Mouse (Mus musculus) heart, embryonic 11.5 days (tissue): ENCODE measurements around the gene Zfp248. TPM values are rescaled to one million over a fixed set of nuclear protein-coding genes. Genes with fewer than 3 reads are reported as not detected.

Source experiments
- ATAC-seq: fragments of 200-750 bp; cut with Nextera tagmentation; replicated peaks from 2 replicates; pipeline ENCODE4 v1.8.0; 2017; ENCODE audit warnings: moderate library complexity; ENCODE audit not compliant: insufficient number of reproducible peaks, low FRiP score, low TSS enrichment
- H3K27ac ChIP-seq: fragments of 300-500 bp; sonication (generic); 2 replicates; pipeline ENCODE4 v1.5.1; 2014; ENCODE audit warnings: mild to moderate bottlenecking, low read depth, low read length
- H3K27me3 ChIP-seq: fragments of 300-500 bp; sonication (generic); 2 replicates; pipeline ENCODE4 v1.6.1; 2014; ENCODE audit warnings: mild to moderate bottlenecking, low read length, mixed read lengths; ENCODE audit not compliant: control insufficient read depth, insufficient read depth
- H3K36me3 ChIP-seq: fragments of 300-500 bp; sonication (generic); 2 replicates; pipeline ENCODE4 v1.6.1; 2014; ENCODE audit warnings: mild to moderate bottlenecking, low read length, moderate library complexity, mixed read lengths; ENCODE audit not compliant: control insufficient read depth, insufficient read depth
- H3K4me1 ChIP-seq: fragments of 300-500 bp; sonication (generic); 2 replicates; pipeline ENCODE4 v1.6.1; 2014; ENCODE audit warnings: low read length; ENCODE audit not compliant: control insufficient read depth, insufficient read depth
- H3K4me2 ChIP-seq: fragments of 300-500 bp; sonication (generic); 2 replicates; pipeline ENCODE4 v1.6.1; 2014; ENCODE audit warnings: mild to moderate bottlenecking, moderate library complexity
- H3K4me3 ChIP-seq: fragments of 300-500 bp; sonication (generic); 2 replicates; pipeline ENCODE4 v1.5.1; 2014; ENCODE audit warnings: low read depth, low read length
- H3K9ac ChIP-seq: fragments of 300-500 bp; sonication (generic); 2 replicates; pipeline ENCODE4 v1.6.1; 2014; ENCODE audit warnings: mild to moderate bottlenecking, low read depth, low read length, moderate library complexity
- H3K9me3 ChIP-seq: fragments of 300-500 bp; sonication (generic); replicated peaks from 2 replicates; pipeline ENCODE4 v1.6.1; 2016; ENCODE audit warnings: low read length; ENCODE audit not compliant: control insufficient read depth
- WGBS: fragments of 180-500 bp; shearing (Covaris S2); extraction: QIAGEN DNeasy Blood & Tissue Kit; methylation state at CpG from one replicate; pipeline ENCODE4 v1.1.7; 2014; ENCODE audit not compliant: insufficient replicate concordance; 5-methylcytosine and 5-hydroxymethylcytosine counted together
- microRNA-seq: library from miRNA; unstranded; fragments of <30 nt; microRNA quantifications from one replicate; pipeline ENCODE4, GENCODE M21; 2016; ENCODE audit warnings: borderline number of aligned reads
- polyA plus RNA-seq: library from polyadenylated mRNA; unstranded; fragments of >200 nt; fragmentation: Nextera tagmentation; extraction: Ambion mirVana; gene quantifications from 2 replicates; pipeline ENCODE4 v1.2.1, GENCODE M21; 2014

Gene Zfp248
- polyA plus RNA-seq, 1 experiment from 2014 or later: 5.0 TPM

- Histone ChIP-seq H3K27ac (no peak overlapping the region), H3K9me3 (no peaks in the 10 kb centered on the region), H3K4me2 (no peak overlapping the region), H3K36me3 (peaks cover 16% of the 10 kb centered on the region), H3K9ac (no peak overlapping the region), H3K4me3 (no peak overlapping the region), H3K27me3 (peaks cover 15% of the 10 kb centered on the region), H3K4me1 (no peaks in the 10 kb centered on the region)
- 49% methylated on average over 3 of the region's 3 CpGs for WGBS
- ATAC-seq: no peak
These were observed 74.7 kb downstream of the Zfp248 start for GRCm38 (mm10) chr6:118380630-118381029.

- ATAC-seq: peak; percentile 48; the same call in 1 of the 2 replicates
- H3K4me3 ChIP-seq: no peak overlapping the region
- no peaks in the 10 kb centered on the region for H3K4me1 ChIP-seq
- H3K4me2 ChIP-seq: no peak overlapping the region
- H3K27ac ChIP-seq: no peak overlapping the region
- peaks cover 16% of the 10 kb centered on the region for H3K36me3 ChIP-seq
- H3K9me3 ChIP-seq: no peaks in the 10 kb centered on the region
- H3K9ac ChIP-seq: no peak overlapping the region
- H3K27me3 ChIP-seq: peaks cover 17% of the 10 kb centered on the region
- 28% methylated on average over 20 of the region's 20 CpGs for WGBS
These were observed 75.7 kb downstream of the Zfp248 start for GRCm38 (mm10) chr6:118379451-118380167.

- Histone ChIP-seq H3K4me2 (no peak overlapping the region), H3K9ac (no peak overlapping the region), H3K4me1 (no peaks in the 10 kb centered on the region), H3K36me3 (0 out of 2 replicates have a peak, but pooled peaks cover 3% of the 10 kb centered on the region), H3K4me3 (no peak overlapping the region), H3K9me3 (no peaks in the 10 kb centered on the region), H3K27ac (no peak overlapping the region), H3K27me3 (peaks cover 21% of the 10 kb centered on the region)
- ATAC-seq: no peak
- 37% methylated on average over 10 of the region's 10 CpGs for WGBS
These were observed 77.7 kb downstream of the Zfp248 start for GRCm38 (mm10) chr6:118377611-118378010.

Small RNA genes lying within 50 kb of the gene (microRNA-seq; reads per million reads assigned to microRNA genes)
- gene Gm25953: not detected

Other genes starting within 250 kb of the Zfp248 start
- gene Bms1, start 36.1 kb downstream of the Zfp248 start, polyA plus RNA-seq: 25.1 and 31.6 TPM in 2 replicates
- gene Zfp9, start 23.8 kb upstream of the Zfp248 start, polyA plus RNA-seq: 10.3 and 12.0 TPM in 2 replicates
- 8.9 and 10.4 TPM in 2 replicates for gene Ankrd26, start 106.7 kb upstream of the Zfp248 start, polyA plus RNA-seq